Mouse (Mus musculus) inflammation-experienced regulatory T-cells, adult 6 months (primary cell): Measurements from ENCODE around the gene Pcnp. TPM values are rescaled to one million over a fixed set of nuclear protein-coding genes. Genes with fewer than 3 reads are reported as not detected.
A peak's percentile ranks its signal among the peaks of the same experiment; 100 is the strongest.

Experiments used
- ATAC-seq: one replicate; pipeline ENCODE4 v1.8.0; 2017
- polyA plus RNA-seq, 3 experiments: library from polyadenylated mRNA; unstranded; fragments of 100-300 nt; shearing (Covaris generic); gene quantifications; one replicate each; pipeline ENCODE4 v1.2.1; 2017

Pcnp gene
- polyA plus RNA-seq, 3 experiments from 2014 or later: 229 to 302 (median 268) TPM

DNA sequence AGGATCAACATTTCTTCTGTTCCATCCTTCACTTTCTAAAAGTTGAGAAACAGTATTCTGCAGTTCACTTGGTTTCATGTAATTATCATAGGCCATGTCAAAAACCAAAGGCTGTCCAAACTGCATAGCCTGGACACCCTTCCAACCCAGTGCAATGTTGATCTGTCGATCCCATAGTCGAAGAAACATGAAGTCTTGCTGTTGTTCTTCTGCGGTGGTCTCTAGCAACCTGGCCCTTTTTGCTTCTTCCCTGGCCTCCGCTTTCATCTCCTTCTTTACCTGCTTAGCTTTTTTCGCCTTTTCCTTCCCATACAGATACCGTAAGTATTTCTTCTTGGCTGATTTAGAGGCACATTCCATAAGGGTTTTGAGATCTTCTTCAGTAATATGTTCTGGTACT lies 5.0 kb upstream of the Pcnp start:
- ATAC-seq: no peak

DNA sequence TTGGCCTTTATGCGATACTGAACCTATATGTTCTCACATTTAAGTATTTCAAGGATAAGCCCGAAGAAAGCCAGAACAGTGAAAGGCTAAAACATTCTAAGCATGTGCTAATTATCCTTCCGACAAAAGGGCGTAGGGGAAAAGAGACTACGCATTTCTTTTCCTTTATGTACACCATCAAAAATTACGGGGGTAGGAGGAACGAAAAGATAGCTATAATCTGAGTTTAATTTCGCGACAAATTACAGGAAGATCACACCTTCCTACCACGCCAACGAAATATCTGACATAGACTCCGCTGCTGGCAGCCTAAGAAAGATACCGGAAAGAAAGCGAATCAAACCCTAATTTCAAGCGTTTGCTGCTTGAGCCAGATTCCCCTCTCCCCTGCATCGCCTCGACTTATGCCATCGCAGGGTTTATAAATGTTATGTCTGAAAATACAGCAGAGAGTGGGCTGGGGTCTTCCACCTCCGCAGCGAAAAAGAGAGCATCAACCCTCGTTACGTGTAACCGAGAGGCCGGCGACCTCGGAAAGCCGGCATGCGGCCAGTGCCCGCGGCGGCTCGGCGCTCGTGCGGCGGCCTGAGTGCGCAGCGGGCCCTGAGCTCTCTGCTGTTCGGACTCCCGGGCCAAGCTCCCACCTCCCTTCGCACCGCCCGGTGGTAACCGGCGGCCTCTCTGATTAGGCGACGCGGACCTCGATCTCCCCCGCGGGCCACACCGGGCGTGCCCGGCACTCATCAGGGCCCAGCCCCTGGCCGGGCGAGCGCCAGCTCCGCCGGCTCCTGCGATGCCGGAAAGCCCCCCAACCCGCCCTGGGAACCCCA lies 602 bp downstream of the Pcnp start:
- peak; percentile 30 for ATAC-seq

DNA sequence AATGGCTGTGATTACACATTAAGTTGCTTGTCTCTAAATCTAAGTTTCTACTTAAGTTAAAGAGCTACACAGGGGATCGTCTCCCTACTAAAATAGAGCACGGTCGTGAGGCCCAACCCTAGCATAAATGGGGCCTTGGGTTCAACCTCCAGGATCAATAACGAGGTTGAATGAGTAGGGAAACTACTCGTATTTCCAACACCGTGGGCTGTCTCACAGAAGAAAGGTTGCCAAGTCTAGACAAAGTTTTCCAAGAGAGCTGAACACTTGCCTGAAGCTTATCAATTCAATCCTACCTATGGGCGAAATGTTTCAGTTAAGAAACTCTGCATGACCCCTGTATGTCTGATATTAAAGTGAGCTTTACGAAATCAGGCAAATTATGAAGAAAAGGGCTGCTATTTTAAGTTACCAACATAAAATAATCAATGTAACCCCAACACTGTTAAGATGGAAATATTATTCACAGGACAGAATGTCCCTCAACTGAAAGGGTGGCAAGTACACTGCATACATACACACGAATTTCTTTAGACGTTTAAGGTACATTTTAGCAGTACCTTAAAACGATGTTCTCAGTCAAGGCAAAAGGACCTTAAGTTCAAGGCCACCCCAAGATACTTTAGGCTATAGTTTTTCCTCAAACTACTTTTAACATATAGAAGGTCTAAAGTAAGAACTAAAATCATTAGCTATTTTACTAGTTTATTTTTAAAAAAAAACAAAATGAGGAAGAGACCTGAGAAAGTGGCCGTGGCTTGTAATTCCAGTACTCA lies 1.5 kb downstream of the Pcnp start:
- ATAC-seq: no peak

DNA sequence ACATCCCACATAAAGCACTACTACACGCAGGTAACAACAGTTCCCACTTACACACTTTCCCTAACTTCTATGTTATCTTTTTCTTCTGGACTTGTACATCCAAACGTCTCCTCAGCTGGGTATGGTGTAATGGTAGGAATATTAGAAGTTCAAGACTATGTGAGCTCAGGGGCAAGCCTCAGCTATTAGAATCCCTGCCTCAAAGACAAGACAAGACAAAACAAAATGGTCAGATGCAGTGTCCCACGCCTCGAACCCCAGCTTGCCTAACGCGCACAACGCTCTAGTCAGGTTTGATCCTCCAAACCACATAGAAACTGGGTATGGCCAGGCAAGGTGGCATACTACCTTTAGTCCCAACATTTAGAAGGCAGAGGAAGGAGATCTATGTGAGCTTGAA lies 9.9 kb downstream of the Pcnp start:
- no peak for ATAC-seq

DNA sequence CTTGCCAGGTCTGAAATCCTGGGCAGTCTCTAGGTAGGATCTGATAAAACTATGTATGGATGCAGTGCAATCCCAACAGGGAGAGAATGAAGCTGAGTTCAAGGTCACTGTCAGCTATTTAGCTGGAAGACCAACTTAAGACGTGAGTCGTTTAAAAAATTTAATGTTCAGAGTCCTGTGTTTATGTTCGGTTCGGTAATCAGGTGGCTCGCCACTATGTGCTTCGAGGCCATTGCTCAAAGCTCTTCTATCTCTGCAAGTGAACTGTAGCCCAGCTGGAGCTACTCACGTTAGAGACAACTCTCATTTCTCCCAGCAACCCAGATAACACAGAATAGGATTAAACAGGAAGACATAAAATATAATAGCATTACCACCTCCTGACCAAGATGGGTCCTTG lies 15.5 kb downstream of the Pcnp start:
- ATAC-seq: no peak

DNA sequence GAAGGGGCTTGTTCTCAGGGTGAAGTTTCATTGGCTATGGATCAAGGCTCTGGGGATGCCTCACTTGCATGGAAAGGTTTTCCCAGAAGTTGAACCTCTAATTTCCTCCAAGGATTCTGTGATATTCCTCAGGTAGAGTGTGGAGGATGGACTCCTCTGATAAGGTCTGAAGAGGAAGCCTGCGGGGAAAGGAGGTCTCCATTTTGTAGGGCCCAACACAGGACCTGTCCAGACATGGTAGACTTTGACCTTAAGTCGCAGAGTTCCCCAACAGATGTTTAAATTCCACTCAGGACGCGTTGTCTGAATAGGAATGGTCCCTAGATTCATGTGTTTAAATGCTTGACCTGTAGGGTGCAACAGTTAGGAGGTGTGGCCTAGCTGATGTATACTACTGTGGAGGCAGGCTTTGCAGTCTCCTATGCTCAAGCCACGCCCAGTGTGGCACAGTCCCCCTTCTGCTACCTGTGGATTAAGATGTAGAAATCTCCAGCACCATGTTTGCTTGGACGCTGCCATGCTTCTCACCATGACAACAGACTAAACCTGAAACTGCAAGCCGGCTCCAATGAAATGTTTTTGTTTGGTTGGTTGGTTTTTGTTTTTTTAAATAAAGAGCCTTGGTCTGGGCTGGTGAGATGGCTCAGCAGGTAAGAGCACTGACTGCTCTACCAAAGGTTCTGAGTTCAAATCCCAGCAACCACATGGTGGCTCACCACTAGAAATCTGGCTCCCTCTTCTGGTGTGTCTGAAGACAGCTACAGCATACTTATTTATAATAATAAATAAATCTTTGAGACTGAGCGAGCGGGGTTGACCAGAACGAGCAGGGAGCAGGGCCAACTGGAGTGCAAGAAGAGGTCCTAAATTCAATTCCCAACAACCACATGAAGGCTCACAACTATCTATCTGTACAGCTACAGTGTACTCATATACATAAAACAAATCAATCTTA lies 16.5 kb downstream of the Pcnp start:
- no peak for ATAC-seq

DNA sequence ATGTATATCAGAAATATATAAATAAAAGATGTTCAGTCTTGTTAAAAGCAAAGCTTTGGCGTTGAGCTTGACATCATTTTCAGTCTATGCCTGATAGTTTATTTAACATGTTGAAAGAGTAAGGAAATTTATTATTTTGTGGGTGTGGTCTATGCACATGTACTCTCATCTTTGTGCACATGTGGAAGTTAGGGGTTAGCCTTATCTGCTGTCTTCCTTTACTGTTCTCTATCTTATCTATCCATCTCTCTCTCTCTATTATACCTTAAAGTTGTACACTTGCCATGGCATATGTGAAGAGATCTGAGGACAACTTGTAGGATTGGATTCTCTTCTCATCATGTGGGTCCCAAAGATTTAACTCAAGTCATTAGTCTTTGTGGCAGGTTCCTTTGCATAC lies 20.7 kb downstream of the Pcnp start:
- ATAC-seq: no peak

GRCm38 (mm10) chr16:56006798-56007197 lies 22.7 kb downstream of the Pcnp start:
- no peak for ATAC-seq

DNA sequence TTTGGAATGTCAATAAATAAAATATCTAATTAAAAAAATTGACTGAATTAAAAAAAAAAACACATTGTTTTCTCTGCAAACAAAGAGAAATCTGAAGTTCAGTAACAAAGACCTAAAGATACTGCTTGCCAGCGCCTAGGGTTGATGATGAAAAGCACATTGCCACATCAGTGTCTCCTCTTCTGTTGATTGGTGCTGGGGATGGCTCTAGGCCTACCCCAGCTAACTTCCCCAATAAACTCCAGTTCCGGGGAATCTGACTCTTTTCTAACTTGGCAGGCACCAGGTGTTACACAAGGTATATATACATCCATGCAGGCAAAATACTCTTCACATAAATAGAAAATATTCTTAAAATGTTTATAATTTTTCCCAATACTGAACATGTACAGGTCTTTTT lies 35.3 kb downstream of the Pcnp start:
- no peak for ATAC-seq

GRCm38 (mm10) chr16:55990311-55990710 lies 39.2 kb downstream of the Pcnp start:
- no peak for ATAC-seq

DNA sequence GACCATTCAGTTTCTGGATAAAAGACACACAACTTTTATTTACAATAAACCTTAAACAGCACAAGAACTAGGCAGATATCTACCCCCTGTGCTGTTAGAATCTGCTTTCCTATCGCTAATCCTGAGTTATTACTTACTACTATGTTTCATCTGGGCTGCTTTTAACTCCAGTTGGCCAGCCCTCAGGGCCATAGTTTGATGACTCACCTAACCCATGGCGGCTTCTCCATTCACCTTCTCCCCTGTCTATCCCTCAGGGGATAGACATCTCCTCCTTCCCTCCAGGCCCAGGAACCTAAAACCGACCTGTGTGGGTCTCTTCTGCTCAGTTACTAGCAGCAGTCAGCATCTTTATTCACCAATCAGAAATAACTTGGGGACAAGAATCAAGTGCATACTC lies 43.5 kb downstream of the Pcnp start:
- ATAC-seq: no peak

DNA sequence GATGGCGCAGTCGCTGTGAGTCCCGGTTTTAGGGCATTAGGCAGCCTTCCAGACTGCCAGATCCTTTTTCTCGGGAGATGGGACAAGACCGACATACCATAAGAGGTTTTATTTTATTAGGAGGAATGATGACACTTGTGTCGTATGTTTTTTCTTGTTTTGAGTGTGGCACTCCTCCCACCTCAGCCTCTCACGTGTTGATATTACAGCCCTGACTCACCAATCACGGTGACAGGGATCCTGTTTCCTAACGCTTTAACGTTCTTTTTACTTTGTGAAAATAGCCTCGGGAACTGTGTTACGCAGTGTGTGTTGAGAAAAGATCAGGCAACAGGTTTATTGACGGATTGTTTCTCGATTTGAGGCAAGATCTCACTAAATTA lies 54.6 kb downstream of the Pcnp start:
- peak; percentile 42 for ATAC-seq

DNA sequence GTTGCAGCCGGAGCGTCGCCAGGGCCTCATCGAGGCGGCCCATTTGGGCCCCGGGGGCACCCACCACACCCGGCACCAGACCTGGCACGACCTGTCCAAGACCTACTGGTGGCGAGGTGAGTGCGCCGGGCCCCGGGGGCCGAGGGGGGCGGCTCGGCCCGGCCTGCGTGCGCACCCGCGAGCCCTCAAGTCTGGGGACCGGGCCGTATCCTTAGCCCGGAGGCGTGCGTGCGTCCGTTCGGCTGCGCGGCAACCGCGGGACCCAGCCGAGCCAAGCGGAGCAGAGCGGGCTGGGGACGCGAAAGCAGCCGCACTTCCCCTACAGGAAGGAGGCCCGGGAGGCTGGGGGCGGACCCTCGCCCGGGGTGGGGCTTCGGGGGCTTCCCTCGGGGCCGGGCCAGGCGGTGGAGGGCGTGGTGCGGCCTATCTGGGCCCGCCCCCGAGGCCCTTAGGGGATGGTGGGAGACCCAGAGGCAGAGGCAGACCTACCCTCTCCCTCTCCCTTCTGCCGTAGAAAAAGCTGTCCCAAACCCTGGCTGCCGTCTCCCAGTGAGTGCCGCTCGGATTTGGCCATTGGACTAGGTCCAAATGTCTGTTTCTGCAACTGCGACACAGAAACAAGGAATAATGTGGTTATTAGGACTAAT lies 55.2 kb downstream of the Pcnp start:
- ATAC-seq: peak; percentile 64

DNA sequence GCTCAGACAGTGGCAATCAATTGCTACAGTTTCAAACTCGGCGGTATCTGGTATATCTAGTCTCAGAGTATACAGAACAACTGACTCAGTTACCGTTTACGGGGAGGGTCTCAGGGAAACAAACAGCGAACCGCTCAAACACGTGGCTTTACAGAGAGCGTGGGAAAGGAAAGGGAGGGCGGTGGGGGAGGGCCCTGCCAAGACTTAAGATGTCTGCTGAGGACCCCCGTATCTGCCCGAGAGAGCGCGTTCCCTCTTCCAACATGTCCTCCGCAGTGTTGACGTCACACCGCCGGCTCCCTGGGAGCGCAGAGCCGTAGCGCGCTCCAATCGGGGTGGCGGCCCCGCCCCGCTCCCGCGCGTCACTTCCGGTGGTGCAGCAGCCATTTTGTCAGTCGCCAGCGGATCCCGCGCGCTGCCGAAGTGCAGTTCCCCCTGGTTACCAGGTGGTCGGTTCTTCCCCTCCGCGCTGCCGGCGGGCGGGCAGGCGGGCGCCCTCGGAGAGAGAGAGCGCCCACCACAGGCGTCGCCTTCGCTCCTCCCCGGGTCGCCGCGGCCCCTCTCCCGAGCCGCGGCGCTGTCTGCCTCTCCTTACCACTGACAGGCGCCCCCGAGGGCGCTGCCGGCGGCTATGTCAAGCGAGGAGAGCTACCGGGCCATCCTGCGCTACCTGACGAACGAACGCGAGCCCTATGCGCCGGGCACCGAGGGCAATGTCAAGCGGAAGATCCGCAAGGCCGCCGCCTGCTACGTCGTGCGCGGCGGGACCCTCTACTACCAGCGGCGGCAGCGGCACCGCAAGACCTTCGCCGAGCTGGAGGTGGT lies 55.9 kb downstream of the Pcnp start, which contains the start of gene Zbtb11:
Gene Zbtb11 (plus strand): TSS at position 453 of the 825 bp plus-strand sequence.
- peak; percentile 86 for ATAC-seq

GRCm38 (mm10) chr16:55972626-55973201 lies 56.8 kb downstream of the Pcnp start:
- ATAC-seq: no peak

GRCm38 (mm10) chr16:55971735-55972615 lies 57.6 kb downstream of the Pcnp start:
- no peak for ATAC-seq

- no peak for ATAC-seq
Measured at GRCm38 (mm10) chr16:55970416-55970815, 59.1 kb downstream of the Pcnp start.

- ATAC-seq: no peak
Measured at GRCm38 (mm10) chr16:55969147-55969546, 60.4 kb downstream of the Pcnp start.

- no peak for ATAC-seq
Measured at GRCm38 (mm10) chr16:55967221-55967620, 62.3 kb downstream of the Pcnp start.
